ENCODE assay signal across 15 mouse cellular contexts in the genomic region with DNA sequence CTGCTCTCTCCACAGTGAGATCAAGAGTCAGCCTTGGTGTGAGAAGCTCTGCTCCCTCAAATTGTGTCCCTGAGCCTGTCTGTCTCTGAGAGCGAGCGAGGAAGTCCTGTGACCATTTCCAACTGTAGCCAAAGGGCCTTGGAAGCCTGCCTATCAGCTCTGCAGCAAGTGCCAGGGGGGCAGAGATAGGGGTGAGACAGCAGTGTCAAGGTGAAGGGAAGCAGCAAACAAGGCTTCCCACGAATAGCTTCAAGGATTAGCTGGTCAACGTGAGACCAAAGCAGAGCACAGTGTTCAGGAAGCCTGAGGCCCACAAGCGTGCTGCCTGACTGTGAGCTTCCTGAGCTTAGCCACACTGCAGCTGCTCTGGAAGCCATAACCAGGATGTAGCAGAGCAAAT. TPM values are rescaled to one million over a fixed set of nuclear protein-coding genes. Genes with fewer than 3 reads are reported as not detected.
DNase-seq lines count a peak whose midpoint lies in the region; ATAC-seq lines count a peak whose summit lies in the region.
"Had no signal": no experiment of that assay in that cellular context is flagged by ENCODE, and none has a peak within 500 bp of the region (broad histone marks: within the 10 kb centered on the region; RNA-seq: fewer than 3 reads in every experiment).

No protein-coding gene starts in this region.

- peak; percentile 63 to 83 for DNase-seq in adrenal gland, adult (ENCODE audit: inconsistent age in 2 of 2, low spot score in 1 of 2)
- DNase-seq in adrenal gland, postnatal 4 days (ENCODE audit: low spot score in 2 of 2), result no peak
- peak; percentile 69 for DNase-seq in 416B (ENCODE audit: low read depth)
- peak; percentile 78 to 82 for DNase-seq in heart, postnatal 10 days
- no peak for DNase-seq in frontal cortex, postnatal 10 days (ENCODE audit: low spot score in 2 of 2)
- DNase-seq in frontal cortex, postnatal 14 days (ENCODE audit: low spot score in 2 of 2), result no peak
- no peak for DNase-seq in layer of hippocampus, postnatal 36 days
- DNase-seq: gastrocnemius, postnatal 25 days; kidney, adult 9 months; right cerebral cortex, postnatal 14 days had no signal

- intact Hi-C loops in heart, postnatal 10 days (cut with DNase I), result no loop called here

- peak; percentile 38; the same call in 1 of the 2 replicates for ATAC-seq in common myeloid progenitor, adult 5-6 weeks (replicated peaks; ENCODE audit: low read depth, poor library complexity, severe bottlenecking)
- ATAC-seq: activated CD4-positive, CD25-positive, alpha-beta regulatory T cell, adult 4 months; forebrain, embryonic 15.5 days had no signal

RNA-seq across cellular contexts. Expression of a gene that starts 16.0 kb away (rescaled TPM):
- total RNA-seq in adrenal gland, postnatal 4 days (2021), result 1 to 10 TPM; 2.5 to 3.2 TPM
- total RNA-seq in common myeloid progenitor, adult 5-6 weeks (2017), result not detected in 2 replicates
- not detected for total RNA-seq in heart, postnatal 10 days (2021)
- 1 to 10 TPM; 3.6 to 4.0 TPM for total RNA-seq in layer of hippocampus, postnatal 36 days (2021)
- total RNA-seq: gastrocnemius, postnatal 25 days had no signal

RNA-seq across cellular contexts. Expression of a gene that starts 30.9 kb away (rescaled TPM):
- 1,000 to 10,000 TPM in 1 of 2 experiments, under 1 TPM in 1; 0.56 to 1,299 TPM for total RNA-seq in adrenal gland, postnatal 4 days (2021)
- not detected in 2 replicates for total RNA-seq in common myeloid progenitor, adult 5-6 weeks (2017)
- not detected for total RNA-seq in heart, postnatal 10 days (2021)
- not detected for total RNA-seq in layer of hippocampus, postnatal 36 days (2021)
- total RNA-seq: gastrocnemius, postnatal 25 days; layer of hippocampus, adult 2 months; left cerebral cortex, postnatal 14 days had no signal

RNA-seq across cellular contexts. Expression of a gene that starts 31.0 kb away (rescaled TPM):
- total RNA-seq in adrenal gland, postnatal 4 days (2021), result 10 to 100 TPM; 60.9 to 78.4 TPM
- total RNA-seq in common myeloid progenitor, adult 5-6 weeks (2017), result 126 and 167 TPM in 2 replicates
- total RNA-seq in heart, postnatal 10 days (2021), result 10 to 100 TPM; 40.0 to 43.7 TPM
- total RNA-seq in layer of hippocampus, postnatal 36 days (2021), result 10 to 100 TPM; 77.8 to 83.3 TPM

RNA-seq across cellular contexts. Expression of a gene that starts 42.3 kb away (rescaled TPM):
- not detected for total RNA-seq in adrenal gland, postnatal 4 days (2021)
- total RNA-seq in common myeloid progenitor, adult 5-6 weeks (2017), result not detected in 2 replicates
- not detected for total RNA-seq in heart, postnatal 10 days (2021)
- total RNA-seq in layer of hippocampus, postnatal 36 days (2021), result not detected
- total RNA-seq: gastrocnemius, postnatal 25 days; layer of hippocampus, adult 2 months; left cerebral cortex, postnatal 14 days had no signal

Comparison
In these comparisons a context has a peak if more than half of its experiments do, and no peak if none do; other contexts are left out.
1. DNase-seq: peak in adrenal gland, adult (2 of 2), 416B (single experiment) and heart, postnatal 10 days (2 of 2); none in adrenal gland, postnatal 4 days (0 of 2), frontal cortex, postnatal 10 days (0 of 2), frontal cortex, postnatal 14 days (0 of 2) and layer of hippocampus, postnatal 36 days (0 of 2).